Mouse (Mus musculus) kidney, postnatal 10 days (tissue): ENCODE data around the gene Zc3h10.
"Not testable (repeated sequence)": the region's sequence is repeated elsewhere in the genome, so short reads cannot be mapped to it uniquely, and the experiment has no call there.

ENCODE experiments used
- DNase-seq: peaks from one replicate; pipeline ENCODE4 v3.0.0; 2021; ENCODE audit warnings: mixed read lengths

Zc3h10 gene

DNA sequence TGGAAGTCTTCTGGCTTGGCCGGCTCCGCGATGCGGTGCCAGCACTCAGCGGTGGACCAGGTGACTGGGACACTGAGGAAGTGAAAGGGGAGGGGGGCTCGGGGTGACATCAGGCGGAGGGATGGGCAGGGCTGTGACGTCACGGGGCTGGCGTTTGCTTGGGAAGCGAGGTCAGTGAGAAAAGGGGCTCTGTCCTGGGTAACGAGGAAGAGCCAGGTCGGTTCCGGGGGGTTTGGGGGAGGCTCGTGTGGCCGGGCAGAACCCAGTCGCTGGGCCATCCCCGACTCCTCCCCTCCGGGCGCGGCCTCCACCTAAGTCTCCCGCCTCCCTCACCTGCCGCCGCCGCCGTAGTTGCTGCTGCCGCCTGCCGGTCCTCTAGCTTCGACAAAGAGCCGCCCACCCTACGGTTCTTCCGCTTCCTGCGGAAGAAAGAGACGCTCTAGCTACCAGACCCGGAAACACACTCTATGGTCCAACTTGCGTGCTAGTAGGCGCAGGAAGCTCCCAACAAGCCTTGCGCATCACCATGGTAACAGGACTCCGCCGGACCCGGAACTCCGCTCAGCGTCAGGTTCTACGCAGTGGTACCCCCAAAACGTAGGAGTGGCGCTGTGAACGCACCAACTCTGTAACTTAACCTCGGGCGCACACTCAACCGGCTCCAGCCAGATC lies at the start of gene Zc3h10:
Gene Zc3h10, minus strand, starts transcription at position 414 of the 672 bp plus-strand sequence.
- peak; percentile 95 for DNase-seq

DNA sequence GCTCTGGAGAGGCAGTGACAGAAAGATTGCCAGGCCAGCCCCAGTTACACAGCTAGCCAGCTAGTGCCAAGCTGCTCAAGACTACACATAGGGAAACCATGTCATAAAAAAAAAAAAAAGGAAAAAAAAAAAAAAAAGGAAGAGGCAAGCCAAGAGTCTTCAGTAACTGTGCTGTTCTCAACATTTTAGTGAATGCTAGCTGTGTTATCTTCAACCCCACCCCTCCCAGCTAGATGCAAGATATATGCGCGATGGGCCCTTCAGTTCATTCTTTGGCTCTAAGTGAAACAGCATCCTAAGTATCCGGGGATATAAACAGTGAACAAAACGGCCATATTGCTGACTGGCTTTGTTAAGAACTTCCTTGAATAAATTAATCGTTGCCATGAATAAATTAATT lies 45.2 kb upstream of the Zc3h10 start:
- no peak for DNase-seq

DNA sequence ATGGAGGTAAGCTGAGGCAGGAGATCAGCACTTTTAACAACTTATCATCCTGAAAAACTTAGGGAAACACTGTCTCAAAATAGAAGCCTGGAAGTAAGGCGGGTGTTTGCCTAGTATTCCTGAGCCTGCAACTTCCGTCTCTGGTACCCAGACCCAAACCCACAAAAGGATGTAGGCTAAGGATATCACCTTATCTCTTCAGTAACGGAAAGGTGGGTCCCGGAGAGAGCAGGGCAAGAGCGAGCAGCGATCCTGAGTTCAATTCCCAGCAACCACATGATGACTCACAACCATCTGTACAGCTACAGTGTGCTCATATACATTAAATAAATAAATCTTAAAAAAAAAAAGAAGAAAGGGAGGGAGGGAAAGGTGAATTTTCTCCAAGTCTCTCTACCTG lies 43.9 kb upstream of the Zc3h10 start:
- DNase-seq, result no peak

DNA sequence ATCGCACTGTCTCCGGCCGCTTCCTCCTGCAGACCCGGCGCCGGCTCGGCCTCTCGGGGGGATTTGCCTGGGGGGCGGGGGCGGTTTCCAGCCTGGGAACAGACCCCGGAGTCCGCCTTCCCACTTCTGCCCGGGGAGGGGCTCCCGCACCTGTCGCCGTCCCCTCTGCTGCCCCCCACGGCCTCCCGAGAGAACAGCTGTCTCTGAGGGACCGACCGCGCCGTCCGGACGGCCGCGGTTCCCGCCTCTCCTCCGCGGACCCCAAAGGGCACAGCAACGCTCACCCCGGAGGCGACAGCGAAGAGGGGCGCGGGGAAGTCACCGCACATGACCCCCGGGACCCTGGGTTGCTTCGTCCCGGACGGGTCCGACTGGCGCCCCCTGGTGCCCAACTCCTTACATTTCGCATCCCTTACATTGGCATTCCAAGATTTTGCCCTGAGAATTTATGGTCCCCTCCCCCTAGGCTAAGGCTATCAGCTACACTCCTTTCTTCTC lies 42.7 kb upstream of the Zc3h10 start:
- peak; percentile 84 for DNase-seq

DNA sequence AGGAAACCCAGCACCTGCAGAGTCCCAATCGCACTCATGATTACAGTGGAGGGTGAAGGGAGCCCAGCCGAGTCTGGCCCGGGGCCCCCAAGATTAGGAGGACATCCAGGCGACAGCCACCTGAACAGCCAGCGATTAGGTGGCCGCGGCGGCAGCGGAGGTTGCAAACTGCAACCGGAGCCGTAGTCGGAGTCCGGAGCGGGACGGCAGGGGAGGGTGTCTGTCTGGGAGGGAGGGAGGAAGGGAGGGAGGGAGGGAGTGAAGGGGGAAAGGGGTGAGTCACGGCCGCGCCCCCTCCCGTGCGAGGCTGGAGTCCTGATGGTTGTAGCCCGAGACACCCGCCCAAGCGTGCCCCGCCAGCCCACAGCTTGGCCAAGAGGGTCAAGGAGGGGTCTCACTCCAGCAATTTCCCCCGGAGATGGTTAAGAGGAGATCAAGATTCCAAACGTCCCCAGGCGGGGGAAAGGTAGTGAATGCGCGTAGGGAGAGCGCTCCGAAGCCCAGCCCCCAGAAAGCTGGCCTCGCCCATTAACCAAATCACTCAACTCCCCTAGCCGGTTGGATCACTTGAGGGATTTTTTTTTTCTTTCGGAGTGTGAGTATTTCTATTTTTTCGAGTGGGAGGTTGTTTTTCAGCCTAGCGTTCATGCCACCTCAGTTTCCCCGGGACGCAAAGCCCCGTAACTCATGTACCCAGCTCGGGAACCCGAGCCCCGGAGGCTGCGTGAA lies 42.1 kb upstream of the Zc3h10 start, which contains the start of gene Erbb3:
Gene Erbb3, minus strand, starts transcription at position 189 of the 729 bp plus-strand sequence.
- DNase-seq, result peak; percentile 78

DNA sequence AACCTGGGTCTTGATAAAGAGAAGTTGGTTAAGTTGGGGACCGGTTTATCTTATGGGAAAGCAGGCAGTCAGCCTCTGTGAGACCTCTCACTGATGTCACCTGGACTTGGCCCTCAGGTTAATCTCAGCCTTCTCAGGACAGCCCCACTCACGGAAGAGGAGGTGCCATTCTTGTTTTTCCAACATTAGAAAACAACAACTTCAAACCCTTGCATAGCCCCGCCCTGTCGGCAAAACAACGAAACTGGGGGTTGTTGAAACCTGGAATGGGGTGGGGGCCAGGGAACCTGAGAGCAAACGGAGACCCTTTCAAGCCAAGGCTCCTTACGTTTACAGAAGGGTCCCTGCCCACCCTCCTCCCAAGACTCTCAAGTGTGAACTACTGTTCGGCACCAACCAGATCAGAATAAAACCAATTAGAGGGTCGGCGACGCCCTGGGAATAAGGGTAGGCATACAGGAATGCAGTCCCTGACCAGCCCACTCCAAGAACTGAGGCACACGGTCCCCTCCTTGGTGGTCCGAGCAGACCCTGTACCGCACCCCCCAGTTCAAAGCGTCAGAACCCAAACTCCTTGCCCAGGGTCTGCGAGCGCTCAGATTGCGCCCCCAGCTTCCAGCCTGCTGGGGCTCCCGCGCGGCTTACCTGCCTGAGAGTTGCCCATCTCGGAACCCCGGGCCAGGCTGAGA lies 41.3 kb upstream of the Zc3h10 start:
- peak; percentile 54 for DNase-seq

DNA sequence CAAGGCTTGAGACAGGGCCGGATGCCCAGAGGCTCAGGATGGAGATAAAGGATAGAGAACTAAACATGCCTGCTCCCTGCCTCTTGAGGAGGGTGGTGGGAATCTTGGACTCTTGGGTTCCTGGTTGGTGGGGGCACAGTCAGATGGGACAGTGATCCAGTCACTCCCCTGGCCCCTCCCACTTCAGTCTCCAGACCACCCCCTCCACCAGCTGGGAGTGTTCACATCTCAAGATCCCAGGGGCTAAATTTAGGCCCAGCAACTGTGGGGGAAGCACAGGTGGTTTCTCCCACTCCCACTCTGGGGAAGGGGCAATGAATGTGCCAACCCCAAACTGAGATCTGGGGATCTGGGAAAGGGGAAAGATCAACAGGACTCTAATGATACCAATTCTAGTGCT lies 40.6 kb upstream of the Zc3h10 start:
- no peak for DNase-seq

DNA sequence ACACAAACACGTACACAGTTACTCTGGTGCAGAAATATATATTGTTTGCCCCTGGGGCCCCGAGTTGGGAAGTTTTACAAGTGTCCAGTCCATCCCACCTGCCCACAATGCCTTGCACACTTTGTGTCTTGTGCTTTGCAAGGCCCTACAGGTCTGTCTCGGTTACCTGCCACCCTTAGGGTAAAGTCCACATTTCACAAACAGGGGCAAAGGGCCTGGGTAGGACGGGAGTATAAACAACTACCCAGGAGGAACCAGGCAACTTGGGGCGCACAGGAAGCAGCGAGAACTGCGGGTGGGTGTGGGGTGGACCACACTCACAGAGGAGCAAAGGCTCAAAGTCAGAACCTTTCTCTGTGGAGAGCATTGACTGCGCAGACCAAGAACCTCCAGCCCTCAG lies 40.1 kb upstream of the Zc3h10 start:
- peak; percentile 67 for DNase-seq

DNA sequence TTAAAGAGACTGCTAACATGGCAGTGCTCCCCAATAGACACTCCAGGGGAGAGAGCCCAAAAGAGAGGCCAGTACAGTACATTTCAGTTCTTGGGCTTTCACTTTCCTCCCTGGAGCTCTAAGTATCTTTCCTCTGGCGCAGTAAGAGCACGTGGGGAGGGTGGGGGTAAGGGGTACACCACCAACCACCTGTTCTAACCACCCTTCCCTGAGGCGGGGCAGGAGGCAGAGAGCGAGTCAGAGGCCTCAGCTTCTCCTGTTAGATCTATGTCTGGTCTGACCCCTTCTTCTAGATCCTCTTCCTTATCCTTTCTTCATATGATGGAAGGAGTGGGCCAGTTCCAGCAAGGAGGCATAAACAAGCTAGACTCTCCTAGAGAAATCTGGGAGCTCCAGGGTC lies 39.5 kb upstream of the Zc3h10 start:
- no peak for DNase-seq

DNA sequence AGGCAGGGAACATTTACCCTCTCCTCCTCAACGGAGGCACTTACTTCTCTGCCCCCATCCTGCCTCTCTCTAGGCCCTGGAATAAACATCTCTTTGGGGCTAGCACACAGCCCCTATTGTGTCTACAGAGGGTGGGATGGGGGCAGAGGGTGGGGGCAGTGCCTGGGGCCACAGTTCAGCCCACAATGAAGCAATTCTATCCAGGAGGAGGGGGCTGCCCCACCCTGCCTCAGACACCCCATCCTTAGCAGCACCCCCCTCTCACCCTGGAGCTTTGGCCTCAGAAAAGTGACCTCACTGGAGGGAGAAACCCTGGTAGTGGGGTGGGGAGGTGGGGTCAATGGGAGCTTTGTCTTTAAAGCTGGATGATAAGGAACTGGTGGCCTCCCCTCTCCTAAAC lies 39.0 kb upstream of the Zc3h10 start:
- no peak for DNase-seq

DNA sequence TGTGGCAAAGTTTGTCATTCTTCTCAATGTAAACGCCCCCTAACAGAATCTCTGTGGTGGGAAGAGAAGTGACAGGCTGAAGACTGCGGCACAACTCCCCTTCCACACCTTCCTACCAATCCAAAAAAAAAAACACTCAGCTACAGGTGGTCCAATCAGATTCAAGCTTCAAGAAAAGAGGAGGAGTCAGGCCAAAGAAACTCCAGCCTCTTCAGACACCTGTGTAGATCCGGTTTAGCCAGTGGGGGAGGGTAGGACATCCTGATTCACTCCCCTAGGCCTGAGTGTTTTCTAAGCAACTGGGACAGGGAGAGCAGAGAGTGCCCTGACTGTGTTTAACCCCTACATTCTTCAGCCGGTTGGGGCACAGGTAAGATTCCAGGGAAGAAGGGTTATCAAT lies 36.8 kb upstream of the Zc3h10 start:
- peak; percentile 68 for DNase-seq

DNA sequence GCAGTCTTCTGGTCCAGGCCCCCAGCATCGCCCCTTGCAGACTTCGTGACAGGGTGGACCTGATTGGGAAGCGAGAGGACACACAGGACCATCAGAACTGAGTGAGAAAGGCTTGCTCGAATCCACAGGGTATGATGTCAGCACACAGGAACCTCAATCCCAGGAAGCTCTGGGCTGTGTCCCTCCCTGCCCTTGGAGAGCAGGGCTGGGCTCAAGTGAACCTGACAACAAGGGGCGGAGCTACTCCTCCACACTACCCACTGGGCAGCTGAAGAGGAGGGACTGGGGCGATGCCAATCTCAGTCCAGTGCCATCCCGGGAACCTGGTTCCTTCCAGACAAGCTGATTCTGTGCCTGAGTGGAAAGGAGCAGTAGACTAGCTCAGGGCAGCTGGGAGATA lies 36.1 kb upstream of the Zc3h10 start:
- DNase-seq, result peak; percentile 79

DNA sequence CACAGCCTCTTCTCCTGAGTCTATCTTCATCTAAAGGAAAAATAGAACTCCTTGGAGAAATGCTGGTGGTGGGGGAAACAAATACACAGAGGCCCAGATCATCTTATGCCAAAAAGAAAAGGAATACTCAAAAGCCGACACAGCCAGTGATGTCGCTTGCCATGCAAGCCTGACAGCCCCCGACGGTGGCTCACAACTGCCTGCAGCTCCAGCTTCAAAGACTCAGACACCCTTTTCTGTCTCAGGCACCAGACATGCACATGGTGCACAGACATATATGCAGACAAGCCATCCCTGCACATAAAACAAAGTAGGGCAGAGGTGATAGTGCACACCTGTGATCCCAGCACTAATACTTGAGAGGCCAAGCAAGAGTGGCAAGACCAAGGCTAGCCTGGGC lies 32.2 kb upstream of the Zc3h10 start:
- DNase-seq, result no peak

DNA sequence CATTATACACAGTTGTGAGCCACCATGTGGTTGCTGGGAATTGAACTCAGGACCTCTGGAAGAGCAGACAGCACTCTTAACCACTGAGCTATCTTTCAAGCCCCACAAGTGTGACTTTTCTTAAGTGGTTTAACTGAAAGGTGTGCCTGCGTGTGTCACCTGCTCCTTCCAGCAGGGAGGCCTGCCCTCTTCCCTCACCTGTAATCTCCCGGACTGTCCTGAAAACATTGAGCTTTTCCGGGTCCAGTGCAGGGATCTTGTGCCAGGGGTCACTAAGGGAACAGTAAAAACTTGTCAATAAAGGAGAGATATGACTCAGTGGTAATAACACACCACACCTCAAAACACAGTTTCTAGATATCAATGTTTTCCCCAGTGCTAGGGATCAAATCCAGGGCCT lies 31.7 kb upstream of the Zc3h10 start:
- no peak for DNase-seq

DNA sequence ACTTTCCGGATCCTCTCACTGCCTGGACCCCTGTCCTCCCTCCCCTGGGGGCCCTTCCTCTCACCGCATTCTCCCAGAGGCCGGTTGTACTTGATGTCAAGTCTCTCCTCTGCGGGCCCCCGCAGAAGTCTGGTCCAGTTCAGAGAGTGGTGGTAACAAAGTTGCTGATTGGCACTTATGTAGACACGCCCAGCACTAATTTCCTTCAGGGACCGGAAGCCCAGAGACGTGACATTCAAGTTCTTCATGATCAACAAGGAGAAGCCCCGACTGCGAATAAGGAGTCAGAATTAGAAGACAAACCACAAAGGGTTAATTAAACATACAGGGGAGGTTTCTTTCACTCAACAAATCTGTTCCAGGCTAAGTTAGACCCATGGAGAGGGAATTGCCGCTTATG lies 30.8 kb upstream of the Zc3h10 start:
- DNase-seq, result no peak

DNA sequence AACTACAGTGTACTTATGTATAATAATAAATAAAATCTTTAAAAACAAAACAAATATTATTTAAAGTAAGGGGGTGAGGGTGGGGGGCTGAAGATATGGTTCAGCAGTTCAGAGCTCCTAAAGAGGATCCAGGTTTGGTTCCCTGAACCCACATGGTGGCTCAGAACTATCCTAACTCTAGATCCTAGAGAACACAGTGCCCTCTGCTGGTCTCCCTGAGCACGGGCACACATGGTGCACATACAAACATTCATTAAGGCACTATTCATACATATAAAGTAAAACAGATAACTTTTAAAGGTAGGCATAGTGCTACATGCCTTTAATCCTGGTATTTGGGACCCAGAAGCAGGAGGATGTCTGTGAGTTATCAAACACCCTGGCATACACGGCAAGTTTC lies 27.5 kb upstream of the Zc3h10 start:
- no peak for DNase-seq

DNA sequence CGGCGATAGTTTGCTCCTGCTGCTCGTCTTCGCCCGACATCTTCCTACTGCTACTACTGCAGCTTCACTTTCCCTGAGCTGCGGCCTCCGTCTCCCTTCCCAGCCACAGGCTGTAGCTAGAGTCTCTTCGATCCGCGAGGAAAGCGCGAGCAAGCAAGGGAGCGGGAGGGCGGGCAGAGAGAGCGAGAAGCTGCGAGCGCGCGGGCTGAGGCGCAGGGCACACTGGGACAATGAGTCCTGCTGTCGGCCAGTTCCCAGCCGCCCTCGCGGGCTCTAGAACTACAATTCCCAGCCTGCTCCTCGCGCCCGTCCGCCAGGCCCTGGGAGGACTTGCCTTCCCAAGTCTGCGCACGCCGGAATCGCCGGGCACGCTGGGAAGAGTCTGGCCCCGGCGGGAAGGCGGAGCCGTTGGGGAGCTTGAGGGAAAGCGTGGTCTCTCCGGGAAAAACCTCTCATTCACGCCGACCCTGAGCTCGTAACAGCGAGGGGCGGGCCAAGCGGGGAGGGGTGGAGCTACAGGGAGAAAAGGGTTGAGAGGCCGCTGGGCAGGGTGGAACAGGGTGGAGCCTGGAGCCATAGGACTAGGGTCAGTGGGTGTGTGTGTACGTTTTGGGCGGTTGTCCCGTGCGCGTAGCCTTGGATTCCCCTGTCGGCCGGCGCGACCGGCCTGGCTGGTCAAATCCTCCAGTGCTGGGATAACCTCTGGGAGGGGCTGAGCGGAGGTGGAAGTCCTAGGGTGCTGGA lies 18.4 kb upstream of the Zc3h10 start, which contains the start of gene Pa2g4:
Gene Pa2g4, minus strand, starts transcription at position 200 of the 744 bp plus-strand sequence.
- DNase-seq, result peak; percentile 99

DNA sequence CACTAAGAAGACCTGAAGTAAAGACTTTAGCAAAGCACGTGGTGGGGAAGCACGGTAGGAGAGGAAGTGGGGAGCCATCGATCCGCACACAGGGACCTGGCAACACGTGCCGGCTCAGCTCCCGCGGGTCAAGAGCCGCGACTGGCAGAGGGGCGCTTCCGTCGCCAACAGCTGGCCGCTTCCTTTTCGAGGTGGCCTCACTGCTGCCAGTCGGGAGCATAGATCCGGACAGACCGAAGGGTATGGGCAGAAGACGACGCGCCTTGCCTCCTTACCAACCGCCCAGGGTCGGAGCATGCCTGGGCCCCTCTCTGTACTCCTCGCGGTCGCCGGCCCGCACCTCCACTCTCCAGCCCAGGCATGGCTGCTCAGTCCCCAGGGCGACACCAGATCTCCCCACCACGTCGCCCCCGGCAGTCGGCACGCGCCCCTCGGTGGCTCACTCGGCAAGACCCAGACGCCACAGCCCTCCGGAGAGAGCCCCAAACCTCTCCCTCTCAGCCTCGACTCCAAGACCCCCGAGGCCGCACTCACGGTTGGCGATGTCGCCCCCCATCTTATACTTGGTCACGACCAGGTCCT lies 17.7 kb upstream of the Zc3h10 start:
- DNase-seq, result no peak

DNA sequence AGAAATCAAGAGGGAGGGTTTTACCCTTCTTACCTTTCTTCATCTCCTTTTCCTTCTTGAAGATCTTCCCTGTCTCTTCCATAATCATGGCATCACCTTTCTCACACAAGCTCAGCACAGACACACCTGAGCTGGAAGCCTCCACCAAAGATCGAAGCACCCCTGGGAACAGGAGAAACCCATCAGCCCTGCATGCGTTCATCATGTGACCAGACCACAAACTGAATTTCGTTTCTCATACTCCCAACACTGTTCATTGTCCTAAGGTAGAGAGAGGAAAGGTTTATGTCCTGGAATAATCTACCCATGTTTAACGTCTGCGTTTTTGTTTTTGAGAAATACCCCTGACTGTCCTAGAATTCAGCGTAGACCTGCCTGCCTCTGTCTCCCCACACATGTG lies 16.0 kb upstream of the Zc3h10 start:
- no peak for DNase-seq

DNA sequence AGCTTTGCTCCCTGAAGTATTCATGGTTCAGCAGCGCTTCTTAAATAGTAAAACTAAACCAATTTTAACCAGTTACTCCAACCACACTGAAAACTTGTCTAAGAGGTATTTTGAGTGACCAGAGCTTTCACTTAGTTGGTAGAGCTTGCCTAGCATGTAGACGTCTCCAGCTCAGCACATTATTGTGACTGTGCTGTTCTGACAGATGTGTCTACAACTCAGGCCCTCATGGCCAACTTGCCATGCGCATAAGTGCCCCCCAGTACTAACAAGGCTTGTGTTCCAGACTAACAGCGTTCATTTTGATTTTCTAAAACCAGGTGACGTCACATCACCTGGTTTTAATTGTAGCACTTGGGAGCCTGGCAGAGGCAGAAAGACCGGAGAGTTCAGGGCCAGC lies 9.4 kb upstream of the Zc3h10 start:
- DNase-seq, result no peak

DNA sequence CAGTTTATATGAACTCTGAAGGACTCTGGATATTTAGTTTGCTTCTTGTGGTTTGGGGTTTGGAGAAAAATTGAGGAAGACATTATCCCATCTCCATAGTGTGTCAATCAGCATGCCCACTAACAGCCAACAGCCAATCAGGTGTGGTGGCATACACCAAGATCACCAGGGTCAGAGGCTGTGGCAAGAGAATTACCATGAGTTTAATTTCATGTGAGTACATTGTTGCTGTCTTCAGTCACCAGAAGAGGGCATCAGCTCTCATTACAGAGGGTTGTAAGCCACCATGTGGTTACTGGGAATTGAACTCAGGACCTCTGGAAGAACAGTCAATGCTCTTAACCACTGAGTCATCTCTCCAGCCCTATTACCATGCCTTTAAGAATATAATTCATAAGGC lies 8.7 kb upstream of the Zc3h10 start:
- DNase-seq, result no peak

DNA sequence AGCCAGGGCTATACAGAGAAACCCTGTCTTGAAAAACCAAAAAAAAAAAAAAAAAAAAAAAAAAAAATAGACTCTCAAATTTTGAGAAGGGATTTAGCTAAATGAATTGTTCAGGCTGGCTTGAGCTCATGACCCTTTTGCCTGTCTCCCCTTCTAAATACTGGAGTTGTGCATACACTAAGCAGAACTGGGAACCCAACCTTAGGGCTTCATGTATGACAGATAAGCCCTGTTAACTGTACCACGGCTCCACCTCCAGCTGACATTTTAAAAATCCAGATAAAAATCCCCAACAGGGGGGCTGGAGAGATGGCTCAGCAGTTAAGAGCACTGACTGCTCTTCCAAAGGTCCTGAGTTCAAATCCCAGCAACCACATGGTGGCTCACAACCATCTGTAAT lies 8.0 kb upstream of the Zc3h10 start:
- DNase-seq, result not testable (repeated sequence)
